12 mouse cellular contexts compared by ENCODE assay signal in the genomic region with DNA sequence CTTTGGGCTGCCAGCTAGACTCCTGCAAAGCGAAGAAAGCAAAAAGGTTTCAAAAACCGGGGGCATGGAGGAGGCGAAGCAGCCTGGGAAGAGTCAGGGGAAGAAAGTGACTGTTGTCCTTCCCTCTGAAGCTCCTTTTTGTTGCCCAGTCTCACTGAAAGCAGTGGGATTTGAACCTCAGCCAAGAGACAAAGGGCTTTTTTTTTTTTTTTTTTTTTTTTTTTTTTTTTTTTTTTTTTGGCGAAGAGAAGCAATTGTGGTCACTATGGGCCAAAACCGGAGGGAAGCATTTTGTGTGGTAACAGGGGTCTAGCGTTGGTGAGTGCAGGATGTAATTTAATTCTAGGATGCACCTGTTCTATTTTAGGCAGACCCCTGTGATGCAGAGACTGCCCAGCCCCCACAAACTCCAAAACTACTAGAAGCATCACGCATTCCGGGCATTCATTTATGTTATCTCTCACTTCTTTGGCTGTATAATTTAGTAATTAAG.
A peak's percentile ranks its signal among the peaks of the same experiment; 100 is the strongest.
DNase-seq lines count a peak whose midpoint lies in the region; ATAC-seq lines count a peak whose summit lies in the region.
"Had no signal": no experiment of that assay in that cellular context is flagged by ENCODE, and none has a peak within 500 bp of the region (broad histone marks: within the 10 kb centered on the region; RNA-seq: fewer than 3 reads in every experiment).

No protein-coding gene starts in this region.

- no peaks in the 10 kb centered on the region for H3K4me1 ChIP-seq in kidney, embryonic 14.5 days (ENCODE audit: control insufficient read depth, insufficient read depth, low read length)
- H3K4me1 ChIP-seq: kidney, embryonic 15.5 days had no signal

- ATAC-seq in kidney, embryonic 14.5 days (ENCODE audit: low FRiP score, low TSS enrichment) = no peak
- peak; percentile 84 for ATAC-seq in common myeloid progenitor, adult 5-6 weeks (replicated peaks; ENCODE audit: low read depth, poor library complexity, severe bottlenecking)

- no peaks in the 10 kb centered on the region for H3K9me3 ChIP-seq in kidney, embryonic 14.5 days (ENCODE audit: control insufficient read depth, low read length)
- H3K9me3 ChIP-seq: kidney, embryonic 15.5 days had no signal

- intact Hi-C loops in gastrocnemius, postnatal 36 days (cut with DNase I) = no loop called here

- H3K27ac ChIP-seq in kidney, embryonic 14.5 days (ENCODE audit: low read depth, low read length) = no peak overlapping the region
- H3K27ac ChIP-seq: kidney, embryonic 15.5 days; left cerebral cortex, adult 2 months; liver, embryonic 14.5 days had no signal

- peak; percentile 14 for DNase-seq in cerebellum, adult 11 months
- no peak for DNase-seq in cerebellum, postnatal 4 days (ENCODE audit: low spot score in 2 of 2)
- DNase-seq in kidney, postnatal 36 days = peak; percentile 20 to 21
- DNase-seq in Muller cell, postnatal 12 days (ENCODE audit: inconsistent ontology term) = peak; percentile 63
- no peak for DNase-seq in gastrocnemius, postnatal 36 days
- DNase-seq in layer of hippocampus, adult 18-20 months (ENCODE audit: low spot score in 2 of 2) = no peak
- DNase-seq: adrenal gland, adult 8-10 months had no signal

- 59% methylated on average over 8 of the region's 8 CpGs for WGBS in kidney, embryonic 14.5 days

- H3K9ac ChIP-seq in kidney, embryonic 14.5 days (ENCODE audit: low read depth, low read length) = no peak overlapping the region
- H3K9ac ChIP-seq: kidney, embryonic 15.5 days; liver, embryonic 14.5 days had no signal

- no peak overlapping the region for H3K4me2 ChIP-seq in kidney, embryonic 14.5 days (replicated peaks; ENCODE audit: low read depth, low read length)
- H3K4me2 ChIP-seq: kidney, embryonic 15.5 days had no signal

- H3K4me3 ChIP-seq in kidney, embryonic 14.5 days (ENCODE audit: low read length) = no peak overlapping the region
- H3K4me3 ChIP-seq: kidney, embryonic 15.5 days; left cerebral cortex, adult 2 months had no signal

- no peaks in the 10 kb centered on the region for H3K36me3 ChIP-seq in kidney, embryonic 14.5 days (ENCODE audit: control insufficient read depth, insufficient read depth, low read length)
- H3K36me3 ChIP-seq: kidney, embryonic 15.5 days had no signal

- H3K27me3 ChIP-seq in kidney, embryonic 14.5 days (ENCODE audit: control insufficient read depth, insufficient read depth, low read length) = no peaks in the 10 kb centered on the region
- H3K27me3 ChIP-seq: kidney, embryonic 15.5 days had no signal

Comparison
In these comparisons a context has a peak if more than half of its experiments do, and no peak if none do; other contexts are left out.
1. DNase-seq: peak in cerebellum, adult 11 months (single experiment), kidney, postnatal 36 days (2 of 2) and Muller cell, postnatal 12 days (single experiment); none in cerebellum, postnatal 4 days (0 of 2), gastrocnemius, postnatal 36 days (0 of 2) and layer of hippocampus, adult 18-20 months (0 of 2).